Mouse (Mus musculus): ENCODE measurements at regions not wholly inside any gene's neighbourhood (a gene's known extent, or its start where the extent isn't known, plus 50 kb on each side); places are given as distances from the start of the nearest gene placed in this dataset.

GRCm38 (mm10) chrX:40174058-40174457 lies 310.7 kb upstream of the Cypt14 start:
- no peak for DNase-seq (ENCODE audit: inconsistent ontology term)

- peak; percentile 11 for DNase-seq (ENCODE audit: inconsistent ontology term)
Observed at GRCm38 (mm10) chrX:40130382-40130781, 267.0 kb upstream of the Cypt14 start.

Data from Muller cell, postnatal 12 days (primary cell).